Mouse (Mus musculus) B cell, adult 62 days (primary cell): ENCODE results near the gene Fcrla. TPM values are rescaled to one million over a fixed set of nuclear protein-coding genes. Genes with fewer than 3 reads are reported as not detected.

Experiments used
- total RNA-seq: library from RNA; stranded (reverse); gene quantifications from 4 replicates; pipeline ENCODE4 v1.2.4, GENCODE M21; 2023

The Fcrla gene
- total RNA-seq, result 353 to 398 TPM (median 376 TPM) in 4 replicates

GRCm38 (mm10) chr1:170927378-170927777, at the start of gene Fcrla:
Gene Fcrla (minus strand): TSS chr1:170927583.

GRCm38 (mm10) chr1:170976447-170976846, 49.1 kb upstream of the Fcrla start, which contains the start of gene Fcgr2b:
Gene Fcgr2b (minus strand): TSS chr1:170976547.

GRCm38 (mm10) chr1:170912891-170913615, 14.3 kb downstream of the Fcrla start, which contains the start of gene Fcrlb:
Gene Fcrlb (minus strand): TSS chr1:170912941.

GRCm38 (mm10) chr1:170884978-170885561, 42.3 kb downstream of the Fcrla start, which contains the start of the genes Gm26620 and Dusp12:
Gene Gm26620 (plus strand): TSS chr1:170885065.
Gene Dusp12 (minus strand): TSS chr1:170885540.

GRCm38 (mm10) chr1:170867691-170868105, 59.7 kb downstream of the Fcrla start, which contains the start of gene Atf6:
Gene Atf6 (minus strand): TSS chr1:170867771.

Other genes with a start within 250 kb of the Fcrla start
- 48.9 to 53.1 TPM (median 51.2 TPM) in 4 replicates for gene Atf6, start 59.8 kb downstream of the Fcrla start, total RNA-seq
- 1.4 to 2.0 TPM (median 1.9 TPM) in 4 replicates for gene Gm26620, start 42.5 kb downstream of the Fcrla start, total RNA-seq
- 12.4 to 13.3 TPM (median 12.9 TPM) in 4 replicates for gene Dusp12, start 42.0 kb downstream of the Fcrla start, total RNA-seq
- gene Fcrlb, start 14.6 kb downstream of the Fcrla start, total RNA-seq, result 0.88 to 1.4 TPM (median 1.1 TPM) in 4 replicates
- gene Fcgr2b, start 49.0 kb upstream of the Fcrla start, total RNA-seq, result 212 to 233 TPM (median 218 TPM) in 4 replicates
- gene Fcgr4, start 91.3 kb upstream of the Fcrla start, total RNA-seq, result 0.60 to 0.94 TPM (median 0.63 TPM) in 4 replicates
- 1.5 to 3.3 TPM (median 2.1 TPM) in 4 replicates for gene Fcgr3, start 137.4 kb upstream of the Fcrla start, total RNA-seq
- 0.78 to 3.5 TPM (median 1.8 TPM) in 4 replicates for gene Cfap126, start 186.3 kb upstream of the Fcrla start, total RNA-seq
- 82.0 to 92.2 TPM (median 86.4 TPM) in 4 replicates for gene Sdhc, start 223.0 kb upstream of the Fcrla start, total RNA-seq
- gene Mpz, start 223.1 kb upstream of the Fcrla start, total RNA-seq, result not detected in 4 replicates